Mouse (Mus musculus) cerebellum, adult (tissue): ENCODE measurements around the gene Rorb.

Experiments
- ATAC-seq: cut with Nextera tagmentation; 2 replicates; pipeline ENCODE4 v1.9.2; 2017; ENCODE audit warnings: mild to moderate bottlenecking, moderate library complexity, mixed read lengths; ENCODE audit not compliant: insufficient number of reproducible peaks, low FRiP score, low TSS enrichment

The Rorb gene

DNA sequence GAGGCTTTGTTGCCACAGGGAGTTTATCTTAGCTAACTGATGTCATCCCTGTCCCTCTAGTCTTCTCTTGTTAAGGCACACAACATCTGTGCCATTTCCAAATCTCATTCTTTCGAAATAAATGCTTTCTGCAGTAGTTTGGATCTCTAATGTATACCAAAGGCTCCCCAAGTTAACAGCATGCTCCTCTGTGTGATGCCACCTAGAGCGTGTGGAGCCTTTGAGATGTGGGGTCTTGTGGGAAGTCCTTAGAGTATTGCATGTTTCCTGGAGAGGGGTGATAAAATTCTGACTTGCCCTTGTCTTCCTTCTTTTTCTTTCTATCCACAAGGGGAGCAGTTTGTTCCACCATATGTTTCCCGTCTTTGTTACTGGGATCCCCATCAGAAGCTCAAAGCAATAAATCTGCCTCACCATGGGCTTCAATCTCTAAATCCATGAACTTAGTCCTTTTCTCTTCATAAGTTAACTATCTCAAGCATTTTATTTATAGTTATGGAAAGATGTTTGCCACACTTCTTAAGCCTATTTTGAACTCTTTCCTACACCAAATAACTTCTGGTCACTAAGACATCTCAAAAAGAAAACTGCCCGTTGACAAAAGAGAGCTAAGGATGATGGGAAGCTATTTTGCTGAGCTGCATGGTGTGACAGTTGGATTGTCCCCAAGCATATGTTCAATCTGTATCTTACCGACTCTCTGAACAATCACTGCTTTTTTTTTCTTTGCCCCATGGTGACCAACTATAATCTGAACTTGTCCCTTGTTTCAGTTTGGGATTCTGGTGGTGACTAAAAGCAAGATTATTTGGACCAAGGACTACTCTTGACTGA is 76.3 kb downstream of the Rorb start:
- no peak for ATAC-seq

- no peak for ATAC-seq
Measured at GRCm38 (mm10) chr19:19033974-19034373, 77.0 kb downstream of the Rorb start.

GRCm38 (mm10) chr19:19005144-19005543 is 105.9 kb downstream of the Rorb start:
- no peak for ATAC-seq

GRCm38 (mm10) chr19:19004023-19004656 is 106.9 kb downstream of the Rorb start:
- ATAC-seq: no peak

DNA sequence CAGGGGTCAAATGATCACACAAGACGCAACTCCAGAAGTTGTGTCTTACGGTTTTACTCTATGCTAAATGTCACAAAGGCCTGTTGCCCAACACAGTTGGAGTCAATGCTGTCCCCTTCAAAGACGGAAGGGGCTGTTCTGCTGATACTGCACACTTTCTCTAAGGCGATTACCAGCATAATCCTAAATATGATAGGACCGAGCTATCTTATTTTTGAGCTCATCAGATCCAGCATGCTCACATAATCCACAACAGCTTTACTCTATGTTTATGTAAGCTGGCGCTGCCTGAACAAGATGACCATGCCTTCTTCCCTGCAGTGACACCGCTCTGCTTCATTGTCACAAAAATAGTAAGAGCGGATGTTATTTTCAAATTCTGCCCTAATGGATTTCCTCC is 112.0 kb downstream of the Rorb start:
- no peak for ATAC-seq

- no peak for ATAC-seq
Measured at GRCm38 (mm10) chr19:18997711-18998110, 113.3 kb downstream of the Rorb start.

GRCm38 (mm10) chr19:18979996-18980395 is 131.0 kb downstream of the Rorb start:
- ATAC-seq: no peak

- ATAC-seq: no peak
Measured at GRCm38 (mm10) chr19:18974796-18975660, 136.0 kb downstream of the Rorb start.

- no peak for ATAC-seq
Measured at GRCm38 (mm10) chr19:18969386-18969785, 141.6 kb downstream of the Rorb start.

- ATAC-seq: no peak
Measured at GRCm38 (mm10) chr19:18967307-18967706, 143.7 kb downstream of the Rorb start.

DNA sequence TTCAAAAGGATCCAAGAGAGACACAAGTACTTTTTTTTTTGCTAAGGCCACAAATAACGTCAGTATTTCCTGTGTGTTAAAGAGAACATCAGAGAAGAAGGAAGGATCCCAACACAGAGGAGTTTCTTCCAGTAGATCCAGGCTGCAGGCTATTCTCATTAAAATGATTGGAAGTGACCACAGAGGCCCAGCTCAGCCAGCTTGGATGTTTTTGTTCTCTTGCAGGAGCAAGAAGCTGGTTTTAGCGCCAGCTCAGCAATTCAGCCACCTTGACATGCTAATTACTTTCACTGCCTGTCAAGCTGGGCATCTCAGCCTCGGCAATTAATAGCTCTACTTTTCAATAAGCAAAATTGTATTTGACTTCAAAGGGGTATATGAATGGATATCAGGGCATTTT is 151.1 kb downstream of the Rorb start:
- ATAC-seq: no peak

DNA sequence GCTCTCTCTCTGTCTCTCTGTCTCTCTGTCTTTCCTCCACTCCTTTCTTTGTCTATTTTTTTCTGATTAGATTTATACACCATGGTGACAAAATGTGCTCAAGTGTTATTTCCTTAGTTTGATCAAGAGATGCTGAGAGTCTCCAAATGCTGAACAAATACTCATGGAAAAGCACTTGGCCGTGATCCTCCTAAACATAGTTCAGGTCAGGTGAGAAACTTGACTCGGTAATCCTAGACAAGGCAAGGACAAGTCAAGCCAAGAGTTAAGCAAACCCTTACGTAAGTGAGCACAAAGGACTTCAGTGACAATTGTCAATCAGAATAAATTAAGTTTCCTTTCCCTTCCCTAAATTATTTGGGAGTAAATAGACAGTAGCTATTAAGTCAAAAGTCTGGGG is 158.2 kb downstream of the Rorb start:
- ATAC-seq: no peak

DNA sequence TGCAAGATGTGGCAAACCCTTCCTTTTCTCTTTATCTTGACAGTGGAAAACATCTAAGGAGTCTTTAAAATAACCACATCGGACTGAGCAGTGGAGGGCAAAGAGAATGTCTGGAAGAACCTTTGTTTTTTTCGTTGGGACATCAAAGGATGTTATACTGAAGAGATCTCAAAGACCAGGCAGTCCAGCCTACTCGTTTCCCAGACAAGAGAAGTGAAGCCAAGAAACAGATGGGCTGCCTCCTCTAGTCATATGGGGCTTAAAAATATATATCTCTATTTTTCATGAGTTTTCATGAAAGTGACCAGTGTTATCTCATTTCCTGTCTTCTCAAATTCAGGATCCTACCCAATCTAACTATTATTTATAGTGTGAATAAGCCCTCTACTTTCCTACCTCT is 163.8 kb downstream of the Rorb start:
- ATAC-seq: no peak

GRCm38 (mm10) chr19:18945265-18945664 is 165.7 kb downstream of the Rorb start:
- no peak for ATAC-seq

- ATAC-seq: no peak
Measured at GRCm38 (mm10) chr19:18941391-18941790, 169.6 kb downstream of the Rorb start.

DNA sequence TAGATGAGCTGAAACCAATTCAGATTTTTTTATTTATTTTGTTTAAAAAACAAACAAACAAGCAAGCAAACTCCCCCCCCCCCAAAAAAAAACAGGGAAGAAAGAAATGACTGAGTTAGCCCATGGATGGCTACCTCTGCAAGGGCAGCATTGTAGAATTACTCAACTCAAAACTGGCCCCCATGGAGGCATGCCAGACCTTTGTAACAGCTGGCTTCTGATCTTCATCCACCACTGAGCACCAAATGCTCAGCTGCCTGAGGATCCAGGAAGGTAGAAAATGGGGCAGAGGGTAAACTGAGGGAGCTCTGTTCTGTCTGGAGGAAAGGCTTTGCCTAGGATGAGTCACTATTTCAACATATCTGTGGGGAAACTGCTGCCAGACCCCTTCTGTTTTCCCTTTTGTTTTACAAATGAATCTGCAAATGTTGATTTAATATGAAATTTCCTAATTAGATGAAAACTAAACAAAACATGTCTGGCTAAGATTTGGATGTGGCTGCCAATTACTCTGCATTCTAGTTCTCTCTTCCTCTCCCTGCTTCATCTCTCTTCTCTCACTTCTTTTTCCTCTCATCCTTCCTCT is 199.1 kb downstream of the Rorb start:
- no peak for ATAC-seq

GRCm38 (mm10) chr19:18909641-18910040 is 201.4 kb downstream of the Rorb start:
- no peak for ATAC-seq

- no peak for ATAC-seq
Measured at GRCm38 (mm10) chr19:18905511-18905910, 205.5 kb downstream of the Rorb start.

- no peak for ATAC-seq
Measured at GRCm38 (mm10) chr19:18902694-18903067, 208.3 kb downstream of the Rorb start.

GRCm38 (mm10) chr19:18902041-18902693 is 208.8 kb downstream of the Rorb start:
- ATAC-seq: no peak
